Mouse (Mus musculus) heart, adult 8-10 months (tissue): ENCODE measurements around the gene Mctp2. TPM values are rescaled to one million over a fixed set of nuclear protein-coding genes. Genes with fewer than 3 reads are reported as not detected.

Source experiments
- DNase-seq: peaks from one replicate; pipeline ENCODE4 v3.0.0; 2022; ENCODE audit warnings: low spot score
- total RNA-seq, 4 experiments: library from RNA; stranded (reverse); gene quantifications; 2 replicates each; pipeline ENCODE4 v1.2.4; 2022

Gene Mctp2
- total RNA-seq, 4 experiments from 2014 or later: 0.26 to 0.72 (median 0.37) TPM

GRCm38 (mm10) chr7:72165726-72166701, 140.4 kb downstream of the Mctp2 start:
- DNase-seq: peak; percentile 88

DNA sequence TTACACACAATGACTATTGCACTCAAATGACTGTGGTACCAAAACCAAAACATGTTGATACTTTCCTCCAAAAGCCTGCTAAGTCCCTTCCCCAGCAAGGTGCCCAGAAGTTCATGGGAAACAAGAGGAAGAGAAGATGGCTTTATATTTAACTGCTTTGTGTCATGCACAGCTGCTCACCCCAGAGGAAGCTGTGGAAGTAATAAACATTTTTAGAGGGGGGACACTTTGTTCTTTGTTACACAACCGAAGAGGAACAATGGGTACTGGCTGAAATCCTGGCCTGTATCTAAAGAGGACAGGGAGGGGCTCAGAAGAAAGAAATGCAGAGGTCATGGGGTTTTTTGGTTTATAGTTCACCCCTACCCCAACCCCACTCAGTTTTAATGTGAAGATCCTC, 144.2 kb downstream of the Mctp2 start:
- DNase-seq: peak; percentile 71

DNA sequence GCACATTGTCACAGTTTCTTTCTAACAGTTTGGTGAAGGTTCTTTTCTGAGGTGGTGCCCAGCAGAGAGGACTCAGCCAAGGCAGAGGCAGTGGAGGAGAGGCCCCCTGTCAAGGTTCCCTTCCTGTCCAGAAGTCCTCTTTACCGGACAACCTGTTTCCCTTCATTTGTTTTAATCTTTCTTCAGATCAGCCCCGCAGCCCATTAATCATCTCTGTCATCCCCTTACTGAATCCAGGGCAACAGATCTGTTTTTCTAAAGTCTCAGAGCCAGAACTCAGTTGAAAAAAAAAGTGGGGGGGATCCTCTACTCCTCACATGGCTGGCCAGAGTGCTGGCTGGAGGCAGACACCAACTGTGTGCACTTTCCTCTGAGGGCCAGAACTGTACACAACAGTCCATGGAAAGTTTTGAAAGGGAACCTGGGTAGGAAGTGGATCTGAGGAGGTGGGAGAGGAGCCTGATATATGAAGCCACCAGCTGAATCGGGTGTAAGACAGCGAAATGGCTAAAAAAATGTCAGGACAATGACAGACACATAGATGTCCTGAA, 146.8 kb downstream of the Mctp2 start:
- DNase-seq: no peak

GRCm38 (mm10) chr7:72150799-72151708, 155.4 kb downstream of the Mctp2 start:
- no peak for DNase-seq

GRCm38 (mm10) chr7:72149073-72149472, 157.3 kb downstream of the Mctp2 start:
- DNase-seq: peak; percentile 23

DNA sequence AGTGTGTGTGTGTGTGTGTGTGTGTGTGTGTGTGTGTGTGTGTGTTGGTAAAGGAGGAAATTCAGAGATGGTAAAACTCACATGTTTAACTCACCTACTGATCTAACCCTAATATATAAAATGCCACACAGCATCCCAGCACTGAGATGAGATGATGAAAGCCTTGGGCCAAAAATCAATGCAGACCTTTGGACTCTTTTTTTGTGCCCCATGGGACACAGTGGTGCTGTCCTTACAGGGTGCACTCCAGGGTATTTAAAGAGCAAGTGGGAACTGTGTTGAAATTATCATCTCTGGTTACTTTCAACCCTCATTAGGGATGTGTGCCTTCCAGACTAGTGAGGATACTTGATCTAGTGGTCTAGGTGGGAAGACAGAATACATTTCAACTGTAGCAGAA, 159.6 kb downstream of the Mctp2 start:
- no peak for DNase-seq

- DNase-seq: no peak
Measured at GRCm38 (mm10) chr7:72145726-72146520, 160.5 kb downstream of the Mctp2 start.

GRCm38 (mm10) chr7:72138701-72139100, 167.7 kb downstream of the Mctp2 start:
- DNase-seq: no peak

GRCm38 (mm10) chr7:72120986-72121385, 185.4 kb downstream of the Mctp2 start:
- no peak for DNase-seq

- no peak for DNase-seq
Measured at GRCm38 (mm10) chr7:72119713-72120112, 186.7 kb downstream of the Mctp2 start.

GRCm38 (mm10) chr7:72117376-72118077, 188.9 kb downstream of the Mctp2 start:
- peak; percentile 7 for DNase-seq

DNA sequence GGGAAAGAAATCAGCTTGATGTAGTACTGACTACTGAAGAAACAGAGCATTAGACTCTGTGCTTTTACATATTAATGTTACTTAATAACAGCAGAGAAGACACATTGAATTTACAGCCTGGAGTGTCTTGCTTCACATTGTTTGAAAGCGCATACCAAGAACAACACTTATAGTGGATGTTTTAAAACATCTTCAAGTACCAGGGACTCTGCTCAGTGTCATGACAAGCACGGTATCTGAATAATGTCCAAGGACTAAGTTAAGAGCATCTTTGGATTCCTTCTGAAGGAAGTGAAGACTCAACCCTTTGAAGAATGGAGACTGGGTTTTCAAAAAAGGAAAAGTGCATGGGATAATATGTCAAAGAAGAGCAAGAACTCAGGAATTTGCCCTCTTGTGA, 191.3 kb downstream of the Mctp2 start:
- no peak for DNase-seq

GRCm38 (mm10) chr7:72110578-72110977, 195.8 kb downstream of the Mctp2 start:
- DNase-seq: no peak

- no peak for DNase-seq
Measured at GRCm38 (mm10) chr7:72108639-72109399, 197.6 kb downstream of the Mctp2 start.

DNA sequence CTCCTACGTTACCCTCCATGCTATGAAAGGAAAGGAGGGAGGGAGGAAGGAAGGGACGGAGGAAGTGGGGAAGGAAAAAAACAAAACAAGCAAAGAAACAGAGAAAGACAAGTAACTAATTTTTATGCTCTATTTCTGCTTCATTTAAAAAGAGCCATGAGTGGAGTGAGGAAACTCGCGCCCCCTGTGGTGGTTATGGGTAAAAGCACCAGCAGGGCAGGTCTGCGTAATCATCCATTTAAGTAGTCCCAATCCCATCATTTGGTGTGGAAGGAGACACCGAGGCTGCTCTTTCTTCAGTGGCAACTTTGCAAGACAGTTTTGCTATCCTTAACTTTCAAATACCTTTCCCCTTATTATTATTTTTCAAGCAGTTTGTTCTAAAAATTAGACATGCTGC, 202.2 kb downstream of the Mctp2 start:
- DNase-seq: no peak

GRCm38 (mm10) chr7:72103654-72104053, 202.8 kb downstream of the Mctp2 start:
- DNase-seq: no peak

- DNase-seq: no peak
Measured at GRCm38 (mm10) chr7:72100683-72101082, 205.7 kb downstream of the Mctp2 start.

DNA sequence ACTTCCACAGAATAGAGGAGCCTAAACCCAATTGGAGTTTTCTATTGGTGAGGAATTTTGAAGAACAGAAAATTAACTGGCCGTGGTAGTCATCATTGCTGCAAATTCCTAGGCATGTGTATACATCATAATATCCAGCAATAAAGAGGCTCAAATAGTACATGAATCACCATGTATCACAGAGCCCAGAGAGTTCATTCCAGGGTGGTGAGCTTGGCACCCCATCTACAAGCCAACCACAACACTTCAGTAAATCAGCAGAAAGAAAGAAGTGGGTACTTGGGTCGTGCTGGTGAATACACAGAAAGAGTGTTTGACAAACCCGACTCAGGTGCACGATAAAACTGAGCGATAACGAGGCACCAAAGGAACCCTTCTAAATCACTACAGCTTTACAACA, 207.8 kb downstream of the Mctp2 start:
- DNase-seq: no peak

DNA sequence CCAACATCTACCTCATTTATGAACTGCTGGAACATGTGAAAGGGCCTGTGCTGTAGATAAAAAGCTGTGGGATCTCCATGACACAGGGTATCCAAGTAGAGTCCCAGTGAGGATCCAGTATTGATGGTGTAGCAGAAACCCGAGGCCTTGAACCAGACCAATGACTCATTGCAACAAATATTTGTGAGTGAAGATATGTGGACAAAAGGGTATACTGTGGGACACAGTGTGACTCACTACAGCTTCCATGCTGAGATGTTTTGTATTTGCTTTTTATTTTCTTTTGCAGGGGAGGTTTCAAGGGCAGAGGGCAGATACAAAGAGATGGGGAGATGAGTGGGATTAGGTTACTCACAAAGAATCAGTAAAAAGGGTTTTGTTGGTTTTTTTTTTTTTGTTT, 209.4 kb downstream of the Mctp2 start:
- no peak for DNase-seq

GRCm38 (mm10) chr7:72096433-72096832, 210.0 kb downstream of the Mctp2 start:
- DNase-seq: no peak
